Mouse (Mus musculus): ENCODE measurements around the gene Slc16a8. TPM values are rescaled to one million over a fixed set of nuclear protein-coding genes. Genes with fewer than 3 reads are reported as not detected.

Gene Slc16a8
- total RNA-seq, 2 experiments from 2014 or later, result 0.29 to 0.36 TPM

DNA sequence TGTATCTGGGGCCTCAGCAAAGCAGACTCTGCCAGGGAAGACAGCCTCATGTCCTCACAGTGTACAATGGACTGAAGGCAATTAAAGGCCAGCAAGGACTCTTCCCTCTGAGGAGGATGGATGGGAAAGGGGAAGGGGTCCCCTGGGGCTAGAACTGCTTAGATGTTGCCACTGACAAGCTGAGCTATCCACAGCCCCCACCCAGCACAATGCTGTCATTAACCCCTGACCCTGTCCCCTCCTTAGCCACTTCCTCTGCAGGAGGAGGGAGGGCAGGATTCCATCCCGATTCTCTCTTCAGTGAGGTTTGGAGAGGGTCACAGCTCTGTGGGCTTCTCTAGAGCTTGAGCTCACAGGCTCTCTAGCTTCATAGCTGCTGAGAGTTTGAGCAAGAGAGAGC lies 35.0 kb downstream of the Slc16a8 start:
- DNase-seq (ENCODE audit: low spot score in 2 of 2), result no peak

- no peak for DNase-seq (ENCODE audit: low spot score in 2 of 2)
These were observed 38.4 kb downstream of the Slc16a8 start for GRCm38 (mm10) chr15:79216191-79216590.

DNA sequence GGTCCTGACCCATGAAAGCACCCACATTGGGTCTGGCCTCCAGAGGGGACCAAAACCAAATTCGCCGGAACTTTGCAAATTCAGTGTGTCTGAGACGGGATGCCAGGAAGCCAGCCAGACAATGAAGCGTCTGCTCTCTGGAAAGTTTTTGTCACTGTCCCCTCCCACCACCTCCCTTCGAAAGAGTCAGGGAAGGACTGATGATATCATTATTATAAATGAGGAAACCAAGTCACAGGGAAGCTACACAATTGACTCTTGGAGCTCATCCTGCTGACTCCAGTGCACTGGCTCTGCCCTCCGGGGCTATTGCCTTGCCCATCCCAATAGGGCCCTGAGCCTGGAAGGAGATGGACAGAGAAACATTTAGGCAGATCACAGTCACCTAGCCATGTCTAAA lies 41.0 kb downstream of the Slc16a8 start:
- no peak for DNase-seq (ENCODE audit: low spot score in 2 of 2)

GRCm38 (mm10) chr15:79212750-79213446 lies 41.7 kb downstream of the Slc16a8 start:
- DNase-seq (ENCODE audit: low spot score in 2 of 2), result no peak

DNA sequence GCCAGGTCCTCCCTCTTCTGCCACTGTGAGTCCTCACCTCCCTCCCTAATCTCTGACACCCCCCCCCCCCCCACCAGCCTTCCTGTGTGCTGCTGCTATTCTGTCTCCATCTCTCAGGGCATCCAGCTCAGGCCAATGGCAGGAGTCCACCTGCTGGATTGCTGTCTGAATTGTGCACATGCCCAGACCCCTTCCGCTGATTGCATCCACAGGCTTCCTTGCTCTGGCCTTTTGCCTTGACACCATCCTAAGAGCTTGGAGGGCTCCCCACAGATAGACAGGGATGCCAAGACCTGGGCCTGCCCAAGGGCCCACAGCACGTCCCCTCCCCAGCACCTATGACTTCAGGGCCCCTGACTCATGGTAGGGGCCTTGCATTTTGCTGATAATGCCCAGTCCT lies 44.2 kb downstream of the Slc16a8 start:
- DNase-seq (ENCODE audit: low spot score in 2 of 2), result no peak

- no peak for DNase-seq (ENCODE audit: low spot score in 2 of 2)
These were observed 45.7 kb downstream of the Slc16a8 start for GRCm38 (mm10) chr15:79208758-79209439.

GRCm38 (mm10) chr15:79208211-79208610 lies 46.4 kb downstream of the Slc16a8 start:
- DNase-seq (ENCODE audit: low spot score in 2 of 2), result no peak

DNA sequence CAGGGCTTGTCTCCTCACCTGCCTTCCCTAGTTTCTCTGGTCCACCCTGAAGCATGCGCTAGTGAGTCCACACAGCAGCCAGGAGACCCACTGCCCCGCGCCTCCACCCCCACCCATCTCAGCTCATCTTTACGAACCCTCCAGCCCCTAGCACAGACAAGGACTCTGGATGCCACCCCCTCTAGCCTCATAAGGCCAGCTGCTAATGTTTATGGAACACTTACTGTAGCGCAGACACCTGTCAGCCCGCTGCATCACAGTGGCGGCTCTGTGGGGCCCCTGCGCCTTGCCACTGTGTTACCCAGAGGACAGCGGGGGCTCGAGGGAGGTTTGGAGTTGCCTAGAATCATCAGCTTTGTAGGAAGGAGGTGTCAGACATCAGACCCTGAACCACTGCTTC lies 52.0 kb downstream of the Slc16a8 start:
- DNase-seq (ENCODE audit: low spot score in 2 of 2), result no peak

- no peak for DNase-seq (ENCODE audit: low spot score in 2 of 2)
These were observed 52.9 kb downstream of the Slc16a8 start for GRCm38 (mm10) chr15:79201491-79202150.

Other genes starting within 250 kb of the Slc16a8 start
- gene H1f0, start 226.3 kb downstream of the Slc16a8 start, total RNA-seq (2021), result 100 to 1,000 TPM; 212 to 246 TPM
- gene Galr3, start 212.9 kb downstream of the Slc16a8 start, total RNA-seq (2021), result not detected
- gene Ankrd54, start 191.9 kb downstream of the Slc16a8 start, total RNA-seq (2021), result 10 to 100 TPM; 11.6 to 13.5 TPM
- 100 to 1,000 TPM; 106 to 111 TPM for gene Eif3l, start 179.6 kb downstream of the Slc16a8 start, total RNA-seq (2021)
- gene Micall1, start 145.9 kb downstream of the Slc16a8 start, total RNA-seq (2021), result 10 to 100 TPM; 26.5 to 29.4 TPM
- 10 to 100 TPM; 72.2 to 92.4 TPM for gene Polr2f, start 113.8 kb downstream of the Slc16a8 start, total RNA-seq (2021)
- 1 to 10 TPM in 1 of 2 experiments, under 1 TPM in 1; 0.96 to 1.6 TPM for gene 1700088E04Rik, start 113.5 kb downstream of the Slc16a8 start, total RNA-seq (2021)
- gene Sox10, start 89.5 kb downstream of the Slc16a8 start, total RNA-seq (2021), result 10 to 100 TPM; 11.6 to 13.7 TPM
- gene Pick1, start 25.6 kb downstream of the Slc16a8 start, total RNA-seq (2021), result 10 to 100 TPM; 21.9 to 24.2 TPM
- gene Gm49486, start 25.4 kb downstream of the Slc16a8 start, total RNA-seq (2021), result 1 to 10 TPM; 1.2 TPM
- 1 to 10 TPM; 5.0 to 9.0 TPM for gene Baiap2l2, start 30.8 kb upstream of the Slc16a8 start, total RNA-seq (2021)
- 10 to 100 TPM; 11.5 to 15.7 TPM for gene Pla2g6, start 73.6 kb upstream of the Slc16a8 start, total RNA-seq (2021)
- gene Maff, start 91.9 kb upstream of the Slc16a8 start, total RNA-seq (2021), result 1 to 10 TPM; 3.8 to 4.0 TPM
- gene Tmem184b, start 148.8 kb upstream of the Slc16a8 start, total RNA-seq (2021), result 10 to 100 TPM; 72.4 to 77.4 TPM
- gene Csnk1e, start 200.8 kb upstream of the Slc16a8 start, total RNA-seq (2021), result 10 to 100 TPM; 81.1 to 89.2 TPM